Mouse (Mus musculus) adrenal gland, adult 8-10 months (tissue): Measurements from ENCODE around the gene Ncoa3. TPM values are rescaled to one million over a fixed set of nuclear protein-coding genes. Genes with fewer than 3 reads are reported as not detected.

ENCODE experiments used
- DNase-seq: peaks from one replicate; pipeline ENCODE4 v3.0.0; 2022
- total RNA-seq, 4 experiments: library from RNA; stranded (reverse); gene quantifications; 2 replicates each; pipeline ENCODE4 v1.2.4; 2022

The Ncoa3 gene
- total RNA-seq, 4 experiments from 2014 or later, result 24.2 to 46.2 (median 33.3) TPM

DNA sequence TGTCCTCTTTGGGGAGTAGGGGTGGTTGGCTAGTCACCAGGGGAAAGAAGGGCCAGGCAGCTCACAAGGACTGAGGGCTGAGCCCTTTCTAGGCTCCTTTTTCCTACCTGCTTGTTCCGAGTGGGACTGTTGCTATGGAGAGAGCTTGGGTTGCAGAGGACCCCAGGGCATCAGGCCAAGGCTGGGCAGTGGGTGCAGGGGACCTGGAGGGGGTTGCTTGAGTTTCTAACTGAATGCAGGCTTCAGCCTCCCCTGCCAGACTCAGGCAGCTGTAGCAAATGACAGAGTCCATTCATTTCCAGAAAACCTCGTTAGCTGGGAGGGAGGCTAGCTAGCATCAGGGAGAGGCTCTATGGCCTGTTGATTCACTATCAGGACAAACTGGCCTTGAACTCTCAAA is 114.2 kb downstream of the Ncoa3 start:
- DNase-seq, result no peak

DNA sequence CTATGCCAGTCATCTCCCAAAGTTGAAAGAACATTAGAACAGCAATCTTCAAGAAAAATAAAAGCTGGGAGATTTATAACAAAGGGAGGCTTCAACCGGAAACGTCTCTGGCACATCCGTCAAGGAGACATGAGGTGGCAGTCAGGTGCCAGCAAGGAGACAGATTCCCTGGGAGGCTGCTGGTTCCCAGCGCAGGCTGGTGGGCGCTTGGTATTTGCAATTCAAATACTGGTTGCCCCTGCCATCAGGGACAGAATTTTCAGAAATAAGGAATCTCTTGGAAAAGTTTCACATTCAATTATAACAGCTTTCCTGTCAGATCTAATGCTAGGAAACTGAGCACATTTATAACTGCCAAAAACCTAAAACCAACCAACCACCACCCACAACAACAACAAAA is 115.5 kb downstream of the Ncoa3 start:
- DNase-seq, result no peak

DNA sequence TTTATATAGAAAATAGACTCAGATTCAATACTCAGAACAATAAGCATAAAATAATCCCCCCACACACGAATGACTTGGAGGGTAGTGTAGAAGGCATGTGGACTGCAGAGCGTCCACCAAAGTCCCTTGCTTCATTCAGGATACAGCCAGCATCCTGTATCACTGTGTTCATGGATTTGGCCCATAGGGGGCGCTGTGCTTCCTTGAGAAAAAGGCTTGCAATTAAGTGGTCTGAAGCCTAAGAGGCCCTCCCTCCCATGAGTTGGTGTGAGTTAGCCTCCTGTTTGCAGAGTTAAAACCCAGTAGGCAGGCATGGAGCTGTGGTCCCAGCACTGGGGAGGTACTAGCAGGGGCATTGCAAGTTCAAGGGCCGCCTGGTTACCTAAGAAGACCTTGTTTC is 115.9 kb downstream of the Ncoa3 start:
- DNase-seq, result peak; percentile 73

DNA sequence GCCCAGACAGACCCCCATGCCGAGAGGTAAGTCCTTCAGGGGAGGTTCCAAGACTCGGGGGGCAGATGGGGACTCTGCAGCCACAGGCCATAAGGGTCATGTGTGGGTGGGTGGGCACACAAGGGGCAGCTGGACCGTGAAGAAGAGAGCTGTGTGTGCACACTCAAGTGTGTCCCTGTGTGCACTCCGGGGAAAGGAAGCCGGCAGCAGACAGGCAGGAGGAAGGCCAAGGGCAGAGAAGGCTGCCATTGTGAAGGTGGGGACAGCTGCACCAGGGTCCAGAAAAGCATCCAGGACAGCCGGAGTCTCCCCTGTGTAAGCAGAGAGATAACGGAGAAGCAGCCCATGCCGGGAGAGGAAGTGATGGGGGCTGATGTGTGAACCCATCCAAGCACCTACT is 118.3 kb downstream of the Ncoa3 start:
- DNase-seq, result no peak

DNA sequence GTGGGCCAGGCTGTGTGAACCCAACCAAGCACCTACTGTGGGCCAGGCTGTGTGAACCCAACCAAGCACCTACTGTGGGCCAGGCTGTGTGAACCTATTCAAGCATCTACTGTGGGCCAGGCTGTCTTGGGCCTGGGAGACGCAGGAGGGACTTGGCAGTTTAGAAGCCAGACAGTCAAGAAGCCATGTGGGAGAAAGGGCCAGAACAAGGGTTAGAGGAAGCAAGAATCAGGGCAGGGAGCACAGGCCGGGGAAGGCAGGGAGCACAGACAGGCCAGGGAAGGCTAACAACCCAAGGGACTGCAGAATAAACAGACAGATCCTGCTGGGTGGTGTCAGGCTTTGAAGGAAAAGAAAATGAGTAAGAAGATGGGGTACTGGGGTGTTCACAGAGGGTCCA is 118.8 kb downstream of the Ncoa3 start:
- DNase-seq, result no peak

DNA sequence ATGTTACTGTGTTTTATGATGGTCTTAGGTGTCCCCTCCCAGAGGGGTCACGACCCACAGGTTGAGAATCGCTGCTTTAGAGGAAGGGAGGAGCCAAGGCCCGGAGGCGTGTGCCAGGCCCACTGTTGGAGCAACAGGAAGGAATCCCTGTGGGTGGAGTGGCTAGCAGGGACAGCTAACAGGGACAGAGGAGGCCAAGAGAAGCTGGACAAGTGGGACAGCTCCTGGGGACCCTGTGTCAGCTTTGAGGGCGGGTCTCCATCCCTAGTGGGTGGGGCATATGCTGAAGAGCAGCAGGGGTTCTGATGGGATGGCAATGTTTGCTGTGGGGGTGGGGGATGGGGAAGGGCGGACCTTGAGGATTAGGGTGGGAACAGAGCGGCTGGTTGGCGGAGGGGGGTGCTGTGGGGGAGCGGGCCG is 119.4 kb downstream of the Ncoa3 start:
- DNase-seq, result no peak

DNA sequence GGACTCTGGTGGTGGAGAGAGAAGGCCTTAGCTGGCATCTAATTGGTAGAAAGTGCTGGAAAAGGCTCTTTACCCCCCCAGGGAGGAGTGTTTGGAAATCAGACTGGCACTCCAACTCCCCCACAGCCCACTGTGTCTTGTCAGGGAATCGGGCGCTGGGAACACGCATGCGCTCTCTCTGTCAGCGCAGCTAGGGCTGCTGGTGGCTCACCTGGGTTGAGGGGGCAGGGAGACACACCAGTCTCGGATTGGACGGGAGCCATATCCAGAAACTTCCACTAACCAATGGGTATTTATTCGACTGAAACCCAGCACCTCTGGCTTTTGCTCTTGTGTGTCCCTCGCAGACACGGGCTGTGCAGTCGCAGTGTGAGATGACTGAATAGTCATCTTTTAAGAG is 120.5 kb downstream of the Ncoa3 start:
- no peak for DNase-seq

DNA sequence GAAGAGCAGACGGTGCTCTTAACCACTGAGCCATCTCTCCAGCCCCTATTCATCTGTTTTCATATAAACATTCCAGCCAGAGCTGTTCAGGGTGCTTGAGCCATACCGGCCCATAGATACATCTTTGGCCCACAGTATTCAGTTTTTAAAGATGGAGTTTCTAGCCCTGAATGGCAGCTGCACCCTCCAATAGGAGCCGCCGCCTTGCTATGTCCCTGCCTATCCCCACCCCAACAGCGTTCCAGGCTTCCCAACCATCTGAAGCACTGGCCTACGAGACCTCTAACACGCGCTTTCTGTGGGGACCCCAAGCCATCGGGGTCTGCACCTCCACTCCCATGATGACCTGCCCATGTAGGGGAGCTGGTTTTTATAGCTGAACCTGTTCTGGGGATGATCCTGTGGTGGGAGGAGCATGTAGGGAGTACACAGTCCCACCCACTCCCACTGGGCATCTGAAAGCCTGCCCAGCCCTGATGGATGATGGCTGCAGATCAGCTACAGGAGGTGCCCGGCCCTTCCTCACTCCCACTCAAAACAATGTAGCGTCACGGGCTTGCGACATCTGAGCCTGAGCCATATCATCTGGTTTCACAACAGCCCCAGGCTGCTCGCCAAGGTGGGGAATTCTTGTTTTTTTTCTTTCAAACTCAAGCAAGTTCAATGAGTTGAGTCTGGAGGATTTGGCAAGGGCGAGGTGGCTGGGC is 123.3 kb downstream of the Ncoa3 start:
- peak; percentile 89 for DNase-seq

DNA sequence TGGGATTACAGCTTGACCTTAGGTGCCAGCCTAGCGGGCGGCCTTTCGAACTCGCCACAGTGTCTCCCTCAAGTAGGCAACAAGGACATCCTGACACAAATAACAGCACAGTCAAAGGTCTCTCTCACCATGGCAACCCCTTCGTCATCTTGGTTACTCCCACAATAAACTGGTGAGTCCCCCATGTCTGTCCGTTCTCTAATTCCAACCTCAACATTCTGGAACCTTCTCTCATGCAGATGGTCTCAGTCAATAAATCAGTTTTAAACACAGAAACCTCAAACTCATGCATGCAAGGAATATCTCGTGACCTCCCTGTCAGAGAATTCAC is 123.8 kb downstream of the Ncoa3 start:
- no peak for DNase-seq

DNA sequence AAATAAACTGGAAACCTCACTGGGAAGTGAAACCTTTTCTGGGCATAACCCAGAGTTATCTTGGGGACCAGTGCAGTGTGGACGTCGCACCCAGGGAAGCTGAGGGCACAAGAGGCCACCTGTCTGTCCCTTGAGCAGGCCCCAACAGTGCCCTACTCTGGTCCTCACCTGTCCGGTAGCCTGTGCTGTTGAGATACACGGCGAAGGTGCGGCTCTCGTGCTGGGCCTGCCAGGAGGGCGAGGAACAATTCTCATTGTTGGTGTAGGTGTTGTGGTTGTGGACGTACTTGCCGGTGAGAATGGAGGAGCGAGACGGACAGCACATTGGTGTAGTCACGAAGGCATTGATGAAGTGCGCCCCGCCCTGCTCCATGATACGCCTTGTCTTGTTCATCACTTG is 124.3 kb downstream of the Ncoa3 start:
- DNase-seq, result no peak

DNA sequence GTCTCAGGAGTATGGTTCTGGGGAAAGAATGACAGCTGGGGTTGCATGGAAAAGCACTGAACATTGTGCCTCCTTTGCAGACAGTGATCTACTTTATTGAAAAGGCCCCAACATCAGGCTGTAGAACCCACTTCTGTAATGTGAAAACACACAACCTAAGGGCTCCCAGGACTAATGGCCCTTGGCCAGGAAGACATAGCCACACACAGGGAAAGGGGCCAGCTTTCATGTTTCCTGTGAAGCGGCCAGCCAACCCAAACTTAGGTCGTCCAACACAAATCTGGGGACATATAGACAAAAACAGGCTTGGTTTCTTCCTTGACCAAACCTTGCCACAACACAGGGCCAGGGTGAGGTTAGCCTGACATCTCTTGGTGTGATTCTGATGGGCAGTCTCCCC is 127.6 kb downstream of the Ncoa3 start:
- no peak for DNase-seq

DNA sequence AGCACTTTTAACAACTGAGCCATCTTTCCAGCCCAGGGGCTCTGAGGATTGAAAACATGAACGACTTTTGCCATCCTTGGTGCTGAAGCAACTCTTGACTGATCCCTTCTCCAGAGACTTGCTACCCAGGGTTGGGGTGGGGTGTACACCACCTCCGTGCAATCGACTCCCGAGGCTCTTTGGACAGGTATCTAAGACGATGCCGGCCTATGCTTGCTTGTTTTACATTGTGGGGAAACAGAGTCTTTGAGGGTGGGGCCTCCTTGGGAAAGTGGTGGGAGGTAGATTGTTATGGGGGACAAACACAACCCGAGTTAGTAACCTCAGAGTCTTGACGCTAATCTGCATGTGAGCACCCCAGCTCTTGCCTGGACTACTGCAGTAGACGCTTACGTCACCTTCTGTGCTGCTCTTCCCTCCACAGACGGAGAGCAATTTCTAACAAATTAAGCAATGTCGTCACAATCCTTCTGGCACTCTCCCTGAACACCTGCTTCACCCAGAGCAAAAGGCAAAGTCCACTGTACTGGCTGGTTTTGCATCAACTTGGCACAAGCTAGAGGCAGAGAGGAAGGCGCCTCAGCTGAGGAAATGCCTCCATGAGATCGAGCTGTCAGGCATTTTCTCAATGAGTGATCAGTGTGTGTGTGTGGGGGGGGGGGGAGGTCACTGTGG is 129.4 kb downstream of the Ncoa3 start:
- no peak for DNase-seq

DNA sequence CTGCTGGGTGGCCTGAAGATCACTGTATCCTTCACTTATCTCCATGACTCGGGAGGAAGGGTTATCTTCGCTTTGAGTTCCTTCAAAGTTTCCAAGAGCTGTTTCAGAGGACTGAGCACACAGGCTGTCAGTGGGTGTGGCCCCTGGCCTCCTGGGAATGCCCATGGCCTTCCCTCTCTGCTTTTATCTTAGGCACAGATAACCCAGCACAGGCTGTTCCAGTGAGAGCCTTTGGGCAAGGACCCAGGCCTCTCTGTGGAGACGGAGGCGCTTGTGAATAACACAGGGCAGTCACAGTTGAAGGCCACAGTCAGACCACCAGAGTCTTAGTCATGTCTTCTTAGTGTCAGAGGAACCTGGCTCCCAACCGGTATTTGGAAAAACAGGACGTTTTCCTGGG is 130.3 kb downstream of the Ncoa3 start:
- peak; percentile 54 for DNase-seq

Other genes with a start within 250 kb of the Ncoa3 start
- gene Zmynd8, start 93.6 kb upstream of the Ncoa3 start, total RNA-seq, result 10 to 100 TPM; 51.7 to 94.5 (median 70.6) TPM
- 100 to 1,000 TPM in 2 of 4 experiments, 10 to 100 TPM in 2; 44.6 to 150 (median 89.6) TPM for gene Sulf2, start 163.0 kb downstream of the Ncoa3 start, total RNA-seq